Mouse (Mus musculus) C2C12 (cell line): ENCODE measurements around the gene Ky. TPM values are rescaled to one million over a fixed set of nuclear protein-coding genes. Genes with fewer than 3 reads are reported as not detected.

Source experiments
- H3K27me3 ChIP-seq: one replicate; pipeline ENCODE4 v1.6.1; 2011; ENCODE audit not compliant: control insufficient read depth, insufficient read depth, insufficient read length
- H3K36me3 ChIP-seq: one replicate; pipeline ENCODE4 v1.6.1; 2011; ENCODE audit not compliant: control insufficient read depth, insufficient read depth
- H3K4me3 ChIP-seq: one replicate; pipeline ENCODE4 v1.5.1; 2011; ENCODE audit warnings: mild to moderate bottlenecking, control low read depth; ENCODE audit not compliant: poor library complexity, insufficient read depth, severe bottlenecking
- H3K79me2 ChIP-seq: one replicate; pipeline ENCODE4 v1.6.1; 2011; ENCODE audit not compliant: control insufficient read depth, insufficient read depth
- H3K79me3 ChIP-seq: one replicate; pipeline ENCODE4 v1.6.1; 2011; ENCODE audit warnings: low read depth, control low read depth
- H3ac ChIP-seq: one replicate; pipeline ENCODE3; 2011; ENCODE audit warnings: low read depth; ENCODE audit not compliant: control insufficient read depth, insufficient read length
- CEBPB ChIP-seq: IDR thresholded peaks from one replicate; pipeline ENCODE4 v1.6.1; 2011; ENCODE audit warnings: low read depth, mild to moderate bottlenecking, control low read depth, moderate library complexity
- CTCF ChIP-seq: IDR thresholded peaks from one replicate; pipeline ENCODE4 v1.5.1; 2011; ENCODE audit not compliant: control insufficient read depth, insufficient read depth, insufficient read length
- FOSL1 ChIP-seq: IDR thresholded peaks from one replicate; pipeline ENCODE4 v1.8.0; 2011; ENCODE audit warnings: mild to moderate bottlenecking, low read length; ENCODE audit not compliant: poor library complexity, insufficient read depth, severe bottlenecking
- MAX ChIP-seq: IDR thresholded peaks from one replicate; pipeline ENCODE4 v1.6.1; 2011; ENCODE audit warnings: mild to moderate bottlenecking, control low read depth
- MYOD1 ChIP-seq: IDR thresholded peaks from one replicate; pipeline ENCODE4 v1.6.1; 2011; ENCODE audit warnings: low read depth; ENCODE audit not compliant: control insufficient read depth, insufficient read length
- MYOG ChIP-seq: IDR thresholded peaks from one replicate; pipeline ENCODE4 v1.6.1; 2011; ENCODE audit not compliant: control insufficient read depth, insufficient read length; ENCODE audit errors: extremely low read depth
- USF1 ChIP-seq: IDR thresholded peaks from one replicate; pipeline ENCODE4 v1.6.1; 2011; ENCODE audit warnings: low read depth, mild to moderate bottlenecking, control low read depth, moderate library complexity
- polyA plus RNA-seq: library from polyadenylated mRNA; unstranded; fragments of >200 nt; fragmentation: generic; extraction: Trizol; gene quantifications from one replicate; pipeline ENCODE4 v1.2.1, GENCODE M21; 2012; ENCODE audit warnings: missing spikeins

The Ky gene
- polyA plus RNA-seq, 1 experiment = not detected

GRCm38 (mm10) chr9:102498701-102499100 is 6.8 kb upstream of the Ky start:
- Histone ChIP-seq H3K79me2 (no peaks in the 10 kb centered on the region), H3K4me3 (no peak overlapping the region), H3ac (no peak overlapping the region), H3K27me3 (peaks cover 10% of the 10 kb centered on the region), H3K36me3 (no peaks in the 10 kb centered on the region), H3K79me3 (no peaks in the 10 kb centered on the region)
- no peak for TF ChIP-seq CEBPB
- no peak for TF ChIP-seq CTCF
- no peak for TF ChIP-seq MAX
- no peak for TF ChIP-seq FOSL1
- TF ChIP-seq MYOD1 = no peak
- no peak for TF ChIP-seq MYOG
- TF ChIP-seq USF1 = no peak

- TF ChIP-seq USF1 (no peak), CEBPB (no peak), CTCF (no peak), FOSL1 (no peak), MYOD1 (no peak), MAX (no peak), MYOG (no peak)
- no peak overlapping the region for H3ac ChIP-seq
- H3K27me3 ChIP-seq = peaks cover 15% of the 10 kb centered on the region
- H3K79me3 ChIP-seq = no peaks in the 10 kb centered on the region
- no peaks in the 10 kb centered on the region for H3K79me2 ChIP-seq
- H3K36me3 ChIP-seq = no peaks in the 10 kb centered on the region
- no peak overlapping the region for H3K4me3 ChIP-seq
These were observed 6.3 kb upstream of the Ky start for GRCm38 (mm10) chr9:102499266-102499665.

- Histone ChIP-seq H3ac (no peak overlapping the region), H3K79me2 (no peaks in the 10 kb centered on the region), H3K4me3 (no peak overlapping the region), H3K27me3 (peaks cover 17% of the 10 kb centered on the region), H3K79me3 (no peaks in the 10 kb centered on the region), H3K36me3 (no peaks in the 10 kb centered on the region)
- TF ChIP-seq USF1 = no peak
- no peak for TF ChIP-seq CEBPB
These were observed 5.8 kb upstream of the Ky start for GRCm38 (mm10) chr9:102499746-102500145.

GRCm38 (mm10) chr9:102501113-102501512 is 4.4 kb upstream of the Ky start:
- no peaks in the 10 kb centered on the region for H3K79me2 ChIP-seq
- no peak overlapping the region for H3K4me3 ChIP-seq
- no peaks in the 10 kb centered on the region for H3K79me3 ChIP-seq
- no peak overlapping the region for H3ac ChIP-seq
- peaks cover 25% of the 10 kb centered on the region for H3K27me3 ChIP-seq
- TF ChIP-seq MYOD1 = no peak
- H3K36me3 ChIP-seq = no peaks in the 10 kb centered on the region

GRCm38 (mm10) chr9:102502015-102502633 is 3.4 kb upstream of the Ky start:
- H3ac ChIP-seq = no peak overlapping the region
- no peaks in the 10 kb centered on the region for H3K36me3 ChIP-seq
- TF ChIP-seq MYOD1 = no peak
- TF ChIP-seq FOSL1 = no peak
- no peak for TF ChIP-seq USF1
- no peak for TF ChIP-seq MAX
- TF ChIP-seq CEBPB = no peak
- no peak for TF ChIP-seq MYOG
- no peak for TF ChIP-seq CTCF
- H3K4me3 ChIP-seq = no peak overlapping the region
- H3K79me3 ChIP-seq = no peaks in the 10 kb centered on the region
- no peaks in the 10 kb centered on the region for H3K79me2 ChIP-seq
- peaks cover 33% of the 10 kb centered on the region for H3K27me3 ChIP-seq

GRCm38 (mm10) chr9:102504716-102505378 is 703 bp upstream of the Ky start:
- H3K27me3 ChIP-seq = peaks cover 51% of the 10 kb centered on the region
- no peak overlapping the region for H3K4me3 ChIP-seq
- TF ChIP-seq MAX (no peak), FOSL1 (no peak), MYOG (no peak), MYOD1 (no peak), CEBPB (no peak), USF1 (no peak), CTCF (no peak)
- no peaks in the 10 kb centered on the region for H3K36me3 ChIP-seq
- H3K79me2 ChIP-seq = no peaks in the 10 kb centered on the region
- H3K79me3 ChIP-seq = no peaks in the 10 kb centered on the region
- H3ac ChIP-seq = no peak overlapping the region
